Mouse (Mus musculus) bone marrow, adult 2 months (tissue): Measurements from ENCODE around the gene Gm38431. TPM values are rescaled to one million over a fixed set of nuclear protein-coding genes. Genes with fewer than 3 reads are reported as not detected.

Experiments
- H3K27ac ChIP-seq: fragments of 200-500 bp; 2 replicates; pipeline ENCODE4 v1.5.1; 2012; ENCODE audit warnings: low read depth, mild to moderate bottlenecking, control low read depth, inconsistent platforms, low read length; ENCODE audit not compliant: control insufficient read depth, poor library complexity, insufficient read depth
- H3K4me1 ChIP-seq: fragments of 200-500 bp; 2 replicates; pipeline ENCODE4 v1.6.1; 2011; ENCODE audit warnings: low read length; ENCODE audit not compliant: control insufficient read depth, insufficient read depth
- H3K4me3 ChIP-seq: fragments of 200-500 bp; replicated peaks from 2 replicates; pipeline ENCODE3; 2011; ENCODE audit warnings: mild to moderate bottlenecking, low read depth, low read length, control low read depth; ENCODE audit not compliant: control insufficient read depth
- CTCF ChIP-seq: fragments of 200-500 bp; IDR thresholded peaks from 2 replicates; pipeline ENCODE4 v1.5.1; 2011; ENCODE audit warnings: low read length, control low read depth; ENCODE audit not compliant: control insufficient read depth, insufficient read depth
- POLR2A ChIP-seq: fragments of 200-500 bp; IDR thresholded peaks from 2 replicates; pipeline ENCODE4 v1.6.1; 2011; ENCODE audit warnings: low read depth, mild to moderate bottlenecking, control low read depth, low read length, borderline replicate concordance; ENCODE audit not compliant: control insufficient read depth
- WGBS: fragments of 180-500 bp; shearing (Covaris S2); methylation state at CpG from one replicate; pipeline ENCODE4 v1.1.7; 2018; 5-methylcytosine and 5-hydroxymethylcytosine counted together
- polyA plus RNA-seq: library from polyadenylated mRNA; stranded (reverse); fragments of >200 nt; gene quantifications from 2 replicates; pipeline ENCODE4 v1.2.4, GENCODE M21; 2011; ENCODE audit warnings: low replicate concordance; ENCODE audit not compliant: missing spikeins, insufficient read depth, insufficient read length

Gene Gm38431
- polyA plus RNA-seq, 1 experiment = 2.5 TPM

GRCm38 (mm10) chr9:21133064-21133707 lies 41.4 kb upstream of the Gm38431 start:
- peaks cover 2% of the 10 kb centered on the region for H3K4me1 ChIP-seq
- WGBS = 18% methylated on average over 9 of the region's 9 CpGs
- H3K4me3 ChIP-seq = no peak overlapping the region
- TF ChIP-seq POLR2A = no peak
- TF ChIP-seq CTCF = no peak
- H3K27ac ChIP-seq = no peak overlapping the region

DNA sequence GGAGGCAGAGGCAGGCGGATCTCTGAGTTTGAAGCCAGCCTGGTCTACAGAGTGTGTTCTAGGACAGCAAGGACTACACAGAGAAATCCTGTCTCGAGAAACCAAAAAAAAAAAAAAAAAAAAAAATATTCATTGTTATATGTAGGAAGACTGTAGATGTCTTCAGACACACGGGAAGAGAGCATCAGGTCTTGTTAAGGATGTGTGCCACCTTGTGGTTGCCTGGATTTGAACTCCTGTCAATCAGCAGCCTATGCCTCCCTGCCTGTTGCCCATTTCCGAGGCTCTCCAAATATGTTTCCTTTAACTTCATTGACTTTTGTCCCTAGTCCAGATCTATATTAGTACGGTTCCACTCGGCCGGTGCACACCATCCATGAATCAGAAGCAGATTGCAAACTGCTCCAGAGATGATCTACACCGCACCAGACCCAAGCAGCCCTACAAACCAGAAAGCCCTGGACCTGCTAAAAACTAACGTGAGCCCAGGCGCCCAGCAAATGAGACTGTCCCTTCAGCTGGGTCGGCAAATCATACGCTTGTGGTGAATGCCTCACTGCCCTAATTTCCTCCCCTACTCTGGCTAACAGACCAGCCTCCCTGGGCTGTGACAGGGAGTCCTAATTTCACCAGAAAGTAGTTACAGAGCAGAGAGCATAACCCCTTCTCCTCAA lies 40.4 kb upstream of the Gm38431 start:
- Histone ChIP-seq H3K4me3 (no peak overlapping the region), H3K4me1 (peaks cover 2% of the 10 kb centered on the region), H3K27ac (no peak overlapping the region)
- WGBS = 57% methylated on average over 12 of the region's 12 CpGs
- TF ChIP-seq POLR2A = no peak
- 0 out of 2 replicates have a peak, but pooled peaks have one; percentile 10 for TF ChIP-seq CTCF

DNA sequence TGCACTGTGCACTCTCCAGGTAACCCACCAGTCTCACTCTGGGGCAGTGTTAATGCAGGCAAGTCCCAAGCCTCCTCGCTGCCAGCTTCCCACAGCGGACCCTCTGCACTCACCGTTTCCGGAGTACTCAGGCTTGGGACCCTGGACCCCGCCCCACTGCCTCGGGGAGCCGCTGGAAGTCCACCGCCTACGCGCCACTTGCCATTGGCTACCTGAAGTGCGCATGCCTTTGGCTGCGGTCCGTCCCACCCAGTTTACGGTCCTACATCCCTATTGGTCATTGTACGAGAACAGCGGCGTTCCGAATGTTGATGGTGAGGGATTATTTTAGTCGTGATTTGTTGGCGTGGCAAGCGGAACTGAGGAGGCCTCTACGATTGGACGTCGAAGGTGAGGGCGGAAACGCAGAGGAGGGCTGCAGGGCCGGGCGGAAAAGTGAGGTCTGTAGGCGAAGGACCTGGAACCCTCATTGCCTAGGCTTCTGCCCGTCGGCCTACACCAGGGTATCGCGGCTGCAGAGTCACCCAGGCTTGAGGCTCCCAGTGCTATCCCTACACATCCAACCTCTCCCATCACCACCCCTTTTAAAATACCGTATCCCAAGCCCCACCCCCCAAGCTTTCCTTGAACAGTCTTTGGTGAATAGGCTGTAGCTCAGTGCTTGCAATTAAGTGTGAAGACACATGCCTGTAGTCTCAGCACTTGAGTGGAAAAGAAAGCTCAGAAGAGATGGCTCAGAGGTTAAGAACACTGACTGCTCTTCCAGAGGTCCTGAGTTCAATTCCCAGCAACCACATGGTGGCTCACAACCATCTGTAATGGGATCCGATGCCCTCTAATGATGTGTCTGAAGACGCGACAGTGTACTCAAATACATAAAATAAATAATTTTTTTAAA lies 39.5 kb upstream of the Gm38431 start, which contains the start of gene Tyk2:
Tyk2 (minus strand) TSS at position 185 of the 898 bp plus-strand sequence.
- WGBS = 7% methylated on average over 37 of the region's 37 CpGs
- TF ChIP-seq CTCF (no peak), POLR2A (peak; percentile 73; the same call in 1 of the 2 replicates)
- Histone ChIP-seq H3K27ac (no peak within 1 kb of the TSS), H3K4me3 (peak within 1 kb of the TSS; percentile 77), H3K4me1 (peaks cover 2% of the 10 kb centered on the region)

GRCm38 (mm10) chr9:21126259-21126627 lies 34.4 kb upstream of the Gm38431 start:
- H3K4me3 ChIP-seq = no peak overlapping the region
- H3K27ac ChIP-seq = no peak overlapping the region
- 23% methylated on average over 2 of the region's 2 CpGs for WGBS
- H3K4me1 ChIP-seq = peaks cover 3% of the 10 kb centered on the region; the same call in 1 of the 2 replicates
- TF ChIP-seq CTCF (no peak), POLR2A (no peak)

DNA sequence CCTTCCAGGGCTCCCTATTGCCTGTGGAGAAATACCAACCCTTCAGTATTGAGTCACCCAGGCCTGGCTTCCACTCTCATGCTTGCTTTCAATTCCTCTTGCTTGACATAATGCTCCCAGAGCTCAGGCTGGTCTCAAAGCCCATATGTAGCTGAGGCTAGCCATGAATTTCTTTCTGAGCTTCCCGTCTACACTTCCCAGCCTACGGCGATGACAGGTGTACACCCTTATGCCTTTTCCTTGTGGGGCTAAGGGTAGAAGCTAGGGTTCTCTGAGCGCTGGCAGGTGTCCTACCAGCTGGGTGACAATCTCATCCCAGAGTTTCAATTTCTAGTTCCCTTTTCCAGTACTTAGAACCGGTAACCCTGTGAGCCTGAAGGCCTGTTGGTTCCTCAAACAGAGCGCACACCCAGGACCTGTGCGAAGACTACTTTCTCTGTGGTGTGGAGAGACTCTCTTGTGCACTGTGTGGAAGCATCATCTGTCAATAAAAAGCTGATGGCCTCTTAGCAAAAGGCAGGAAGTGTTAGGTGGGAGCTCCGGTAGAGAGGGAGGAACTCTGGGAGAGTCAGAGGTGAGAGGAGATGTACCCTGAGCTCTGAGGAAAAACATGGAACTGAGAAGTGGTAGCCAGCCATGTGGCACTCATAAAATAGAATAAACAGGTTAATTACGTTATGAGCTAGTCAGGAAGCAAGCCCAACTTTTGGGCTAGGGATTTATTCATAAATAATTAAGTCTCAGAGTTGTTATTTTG lies 33.9 kb upstream of the Gm38431 start:
- H3K4me3 ChIP-seq = no peak overlapping the region
- WGBS = 40% methylated on average over 9 of the region's 9 CpGs
- TF ChIP-seq POLR2A = no peak
- TF ChIP-seq CTCF = no peak
- H3K4me1 ChIP-seq = peaks cover 3% of the 10 kb centered on the region; the same call in 1 of the 2 replicates
- no peak overlapping the region; the same call in 1 of the 2 replicates for H3K27ac ChIP-seq

GRCm38 (mm10) chr9:21124837-21125236 lies 33.0 kb upstream of the Gm38431 start:
- H3K27ac ChIP-seq = peak overlapping the region; percentile 25; the same call in 1 of the 2 replicates
- H3K4me3 ChIP-seq = no peak overlapping the region
- WGBS = 72% methylated on average over 5 of the region's 5 CpGs
- H3K4me1 ChIP-seq = peaks cover 3% of the 10 kb centered on the region; the same call in 1 of the 2 replicates
- TF ChIP-seq POLR2A (no peak), CTCF (no peak)

DNA sequence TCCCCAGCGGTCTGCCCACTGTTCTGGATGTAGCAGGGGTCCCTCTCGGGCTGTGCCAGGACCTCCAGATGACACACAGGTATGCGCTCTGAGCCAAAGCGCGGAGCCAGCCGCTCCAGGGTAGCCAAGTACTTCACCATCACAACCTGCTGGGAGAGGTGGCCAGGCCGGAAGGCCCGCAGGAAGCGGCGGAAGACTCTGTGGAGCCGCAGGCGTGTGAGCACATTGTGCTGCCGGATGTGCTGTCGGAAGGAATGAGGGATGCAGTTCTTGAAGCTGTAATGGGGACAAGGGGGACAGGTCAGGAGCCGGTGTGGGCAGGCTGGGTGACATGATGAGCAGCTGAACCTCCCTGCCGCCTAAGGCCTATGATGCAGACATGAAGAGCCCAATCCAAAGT lies 29.7 kb upstream of the Gm38431 start:
- WGBS = 92% methylated on average over 16 of the region's 16 CpGs
- H3K27ac ChIP-seq = no peak overlapping the region

More for the DNA sequence above, 29.7 kb upstream of the Gm38431 start:
- TF ChIP-seq CTCF (no peak), POLR2A (no peak)
- peaks cover 3% of the 10 kb centered on the region; the same call in 1 of the 2 replicates for H3K4me1 ChIP-seq
- H3K4me3 ChIP-seq = no peak overlapping the region
